11 mouse cellular contexts compared by ENCODE assay signal in the genomic region with DNA sequence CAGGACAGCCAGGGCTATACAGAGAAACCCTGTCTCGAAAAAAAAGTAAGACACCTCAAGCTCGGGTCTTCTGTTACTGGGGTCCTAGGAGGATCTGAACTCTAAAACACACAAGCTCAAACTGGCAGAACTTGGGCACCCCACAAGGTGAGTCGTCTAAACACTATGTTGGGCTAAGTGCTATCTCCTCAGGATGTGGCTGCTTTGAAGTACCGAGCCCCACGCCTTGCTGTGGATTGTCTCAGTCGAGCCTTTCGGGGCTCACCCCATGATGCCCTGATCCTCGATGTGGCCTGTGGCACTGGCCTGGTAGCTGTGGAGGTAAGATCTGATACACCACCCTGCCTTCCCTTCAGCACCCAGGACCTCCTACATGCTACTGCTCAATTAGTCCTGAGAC. TPM values are rescaled to one million over a fixed set of nuclear protein-coding genes. Genes with fewer than 3 reads are reported as not detected.
DNase-seq lines count a peak whose midpoint lies in the region; ATAC-seq lines count a peak whose summit lies in the region.
"Had no signal": no experiment of that assay in that cellular context is flagged by ENCODE, and none has a peak within 500 bp of the region (broad histone marks: within the 10 kb centered on the region; RNA-seq: fewer than 3 reads in every experiment).

No protein-coding gene starts in this region.

- peak overlapping the region; percentile 93; the same call in 1 of the 2 replicates for H3K4me2 ChIP-seq in heart, embryonic 11.5 days
- peak overlapping the region; percentile 96 for H3K4me2 ChIP-seq in liver, embryonic 12.5 days

- H3K27ac ChIP-seq in heart, embryonic 11.5 days (ENCODE audit: low read depth, low read length), result no peak overlapping the region
- peak overlapping the region; percentile 97 for H3K27ac ChIP-seq in liver, embryonic 12.5 days

- H3K36me3 ChIP-seq in heart, embryonic 11.5 days (ENCODE audit: control insufficient read depth, insufficient read depth, low read length), result no peaks in the 10 kb centered on the region; the same call in 1 of the 2 replicates
- peaks cover 10% of the 10 kb centered on the region for H3K36me3 ChIP-seq in liver, embryonic 12.5 days

- H3K9ac ChIP-seq in heart, embryonic 11.5 days (ENCODE audit: low read depth, low read length), result 0 out of 2 replicates have a peak overlapping the region, but pooled peaks have one; percentile 16
- peak overlapping the region; percentile 82; the same call in 1 of the 2 replicates for H3K9ac ChIP-seq in liver, embryonic 12.5 days

- DNase-seq in heart, postnatal 10 days, result no peak
- peak; percentile 7 to 16 for DNase-seq in spleen, adult 18-20 months
- DNase-seq in spleen, adult 12 weeks (ENCODE audit: low spot score), result no peak
- peak; percentile 63 for DNase-seq in thymus, postnatal 25 days
- DNase-seq in layer of hippocampus, adult 9-10 months (ENCODE audit: low spot score), result no peak
- DNase-seq in right cerebral cortex, postnatal 4 days, result no peak

- ATAC-seq in heart, embryonic 11.5 days (replicated peaks; ENCODE audit: insufficient number of reproducible peaks, low FRiP score, low TSS enrichment), result no peak
- ATAC-seq in liver, embryonic 12.5 days, result no peak

- intact Hi-C loops in heart, postnatal 10 days (cut with DNase I), result loop anchor here (1.0 to 2.0 kb wide), 2 partner anchors 26 to 32 kb away; partner anchors contain the start of gene Tmem270

- peak overlapping the region; percentile 64; the same call in 1 of the 2 replicates for H3K4me3 ChIP-seq in heart, embryonic 11.5 days (ENCODE audit: low read depth, low read length)
- peak overlapping the region; percentile 79 for H3K4me3 ChIP-seq in liver, embryonic 12.5 days

- H3K4me1 ChIP-seq in heart, embryonic 11.5 days (ENCODE audit: control insufficient read depth, insufficient read depth, low read length), result no peaks in the 10 kb centered on the region; the same call in 1 of the 2 replicates
- H3K4me1 ChIP-seq in liver, embryonic 12.5 days, result peaks cover 27% of the 10 kb centered on the region

- H3K27me3 ChIP-seq in heart, embryonic 11.5 days (ENCODE audit: control insufficient read depth, insufficient read depth, low read length), result no peaks in the 10 kb centered on the region
- H3K27me3 ChIP-seq in liver, embryonic 12.5 days (replicated peaks), result peaks cover 16% of the 10 kb centered on the region; the same call in 1 of the 2 replicates

- WGBS in heart, embryonic 11.5 days (ENCODE audit: insufficient replicate concordance), result 85% methylated on average over 8 of the region's 8 CpGs
- WGBS in liver, embryonic 12.5 days (ENCODE audit: insufficient replicate concordance), result 76% methylated on average over 8 of the region's 8 CpGs

- no peaks in the 10 kb centered on the region for H3K9me3 ChIP-seq in heart, embryonic 11.5 days (replicated peaks; ENCODE audit: control insufficient read depth, low read length)
- H3K9me3 ChIP-seq in liver, embryonic 12.5 days (replicated peaks), result 0 out of 2 replicates have a peak, but pooled peaks cover 3% of the 10 kb centered on the region

RNA-seq across cellular contexts. Expression of gene Mettl27, which starts 1.1 kb away (rescaled TPM):
- 10.3 and 11.1 TPM in 2 replicates for polyA plus RNA-seq in heart, embryonic 11.5 days (2014; fragmentation: Nextera tagmentation; extraction: Ambion mirVana)
- total RNA-seq in heart, postnatal 10 days (2021), result 1 to 10 TPM; 7.0 to 7.4 TPM
- polyA plus RNA-seq in liver, embryonic 12.5 days (2016; fragmentation: Nextera tagmentation; extraction: Ambion mirVana), result 8.5 and 9.8 TPM in 2 replicates

RNA-seq across cellular contexts. Expression of gene Cldn4, which starts 13.5 kb away (rescaled TPM):
- polyA plus RNA-seq in heart, embryonic 11.5 days (2014; fragmentation: Nextera tagmentation; extraction: Ambion mirVana), result 1.4 and 1.7 TPM in 2 replicates
- under 1 TPM in 1 of 2 experiments, not detected in 1; 0.14 TPM for total RNA-seq in heart, postnatal 10 days (2021)
- polyA plus RNA-seq in liver, embryonic 12.5 days (2016; fragmentation: Nextera tagmentation; extraction: Ambion mirVana), result 0.28 and 0.49 TPM in 2 replicates
- total RNA-seq: heart, adult 8-10 months; left cerebral cortex, postnatal 14 days had no signal

RNA-seq across cellular contexts. Expression of gene Cldn13, which starts 18.0 kb away (rescaled TPM):
- polyA plus RNA-seq in heart, embryonic 11.5 days (2014; fragmentation: Nextera tagmentation; extraction: Ambion mirVana), result 15.0 and 17.1 TPM in 2 replicates
- not detected for total RNA-seq in heart, postnatal 10 days (2021)
- 208 TPM in 2 replicates for polyA plus RNA-seq in liver, embryonic 12.5 days (2016; fragmentation: Nextera tagmentation; extraction: Ambion mirVana)
- total RNA-seq: heart, adult 8-10 months; left cerebral cortex, postnatal 14 days had no signal

RNA-seq across cellular contexts. Expression of gene Tmem270, which starts 26.7 kb away (rescaled TPM):
- polyA plus RNA-seq in heart, embryonic 11.5 days (2014; fragmentation: Nextera tagmentation; extraction: Ambion mirVana), result not detected in 2 replicates
- not detected for total RNA-seq in heart, postnatal 10 days (2021)
- polyA plus RNA-seq in liver, embryonic 12.5 days (2016; fragmentation: Nextera tagmentation; extraction: Ambion mirVana), result not detected in 2 replicates
- total RNA-seq: adrenal gland, postnatal 4 days; heart, adult 8-10 months; left cerebral cortex, postnatal 14 days had no signal

RNA-seq across cellular contexts. Expression of gene Cldn3, which starts 52.7 kb away (rescaled TPM):
- 1.2 and 1.5 TPM in 2 replicates for polyA plus RNA-seq in heart, embryonic 11.5 days (2014; fragmentation: Nextera tagmentation; extraction: Ambion mirVana)
- under 1 TPM; 0.27 to 0.41 TPM for total RNA-seq in heart, postnatal 10 days (2021)
- polyA plus RNA-seq in liver, embryonic 12.5 days (2016; fragmentation: Nextera tagmentation; extraction: Ambion mirVana), result 0.55 and 0.57 TPM in 2 replicates

Comparison
In these comparisons a context has a peak if more than half of its experiments do, and no peak if none do; other contexts are left out.
1. DNase-seq: peak in spleen, adult 18-20 months (2 of 2) and thymus, postnatal 25 days (single experiment); none in heart, postnatal 10 days (0 of 2), spleen, adult 12 weeks (single experiment), layer of hippocampus, adult 9-10 months (single experiment) and right cerebral cortex, postnatal 4 days (single experiment).
2. RNA of gene Cldn13, which starts 18.0 kb away (polyA plus RNA-seq): 208 TPM in liver, embryonic 12.5 days; 15.0 to 17.1 TPM in heart, embryonic 11.5 days; every median in the first group is over 10 times any median in the second.